Mouse (Mus musculus): Measurements from ENCODE around the gene Mospd3.

DNA sequence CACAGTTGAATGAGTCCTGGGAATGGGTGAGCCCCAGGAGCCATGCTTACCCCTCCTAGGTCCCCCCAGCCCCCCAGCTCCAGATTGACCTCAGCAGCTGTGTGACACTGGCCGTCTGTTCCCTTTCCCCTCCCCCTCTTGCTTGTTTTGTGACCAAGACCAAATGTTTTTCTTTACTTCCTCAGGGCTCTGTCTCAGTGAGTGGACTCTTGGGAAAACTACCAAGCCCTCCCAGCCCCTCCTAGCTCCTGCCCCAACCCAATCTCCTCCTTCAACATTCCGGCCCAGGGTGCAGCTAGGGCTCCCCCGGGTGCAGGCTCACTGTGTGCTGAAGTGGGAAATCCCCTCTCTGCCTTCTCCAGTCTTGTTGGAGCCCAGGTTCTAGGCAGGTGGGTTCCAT lies 29.7 kb upstream of the Mospd3 start:
- TF ChIP-seq POLR2A (IDR thresholded peaks at IDR 0.05; ENCODE audit: low read depth, low read length) (0 out of 2 replicates have a peak, but pooled peaks have one; percentile 10), CTCF (IDR thresholded peaks at IDR 0.05; ENCODE audit: extremely low read depth, insufficient read length, insufficient replicate concordance, low read depth, low read length) (no peak)

All from small intestine, adult 2 months (tissue).